Mouse (Mus musculus) embryonic facial prominence, embryonic 14.5 days (tissue): ENCODE data around the gene Arhgap17. TPM values are rescaled to one million over a fixed set of nuclear protein-coding genes. Genes with fewer than 3 reads are reported as not detected.

Experiments used
- ATAC-seq: fragments of 200-750 bp; cut with Nextera tagmentation; 2 replicates; pipeline ENCODE4 v1.8.0; 2017; ENCODE audit warnings: low read depth, moderate number of reproducible peaks, moderate TSS enrichment
- DNase-seq: peaks from one replicate; pipeline ENCODE4 v3.0.0-alpha.2; 2015; ENCODE audit warnings: low spot score
- H3K27ac ChIP-seq: fragments of 300-500 bp; sonication (generic); replicated peaks from 2 replicates; pipeline ENCODE4 v1.5.1; 2014; ENCODE audit warnings: low read depth, mild to moderate bottlenecking, low read length, moderate library complexity
- H3K27me3 ChIP-seq: fragments of 300-500 bp; sonication (generic); replicated peaks from 2 replicates; pipeline ENCODE4 v1.6.1; 2014; ENCODE audit warnings: low read length; ENCODE audit not compliant: control insufficient read depth, insufficient read depth
- H3K36me3 ChIP-seq: fragments of 300-500 bp; sonication (generic); 2 replicates; pipeline ENCODE4 v1.6.1; 2014; ENCODE audit warnings: low read length, mixed read lengths; ENCODE audit not compliant: control insufficient read depth, insufficient read depth
- H3K4me1 ChIP-seq: fragments of 300-500 bp; sonication (generic); 2 replicates; pipeline ENCODE4 v1.6.1; 2014; ENCODE audit warnings: antibody characterized with exemption, low read length; ENCODE audit not compliant: control insufficient read depth, insufficient read depth
- H3K4me2 ChIP-seq: fragments of 300-500 bp; sonication (generic); 2 replicates; pipeline ENCODE4 v1.6.1; 2014; ENCODE audit warnings: low read depth, mild to moderate bottlenecking, low read length, moderate library complexity, mixed read lengths
- H3K4me3 ChIP-seq: fragments of 300-500 bp; sonication (generic); 2 replicates; pipeline ENCODE4 v1.5.1; 2014; ENCODE audit warnings: low read depth, mild to moderate bottlenecking, low read length
- H3K9ac ChIP-seq: fragments of 300-500 bp; sonication (generic); 2 replicates; pipeline ENCODE4 v1.6.1; 2014; ENCODE audit warnings: low read depth, mild to moderate bottlenecking, low read length, moderate library complexity, mixed read lengths
- H3K9me3 ChIP-seq: fragments of 300-500 bp; sonication (generic); 2 replicates; pipeline ENCODE4 v1.6.1; 2016; ENCODE audit warnings: low read length; ENCODE audit not compliant: control insufficient read depth
- WGBS: fragments of 180-500 bp; shearing (Covaris S2); extraction: QIAGEN DNeasy Blood & Tissue Kit; methylation state at CpG from one replicate; pipeline ENCODE4 v1.1.7; 2014; 5-methylcytosine and 5-hydroxymethylcytosine counted together
- polyA plus RNA-seq: library from polyadenylated mRNA; unstranded; fragments of >200 nt; fragmentation: Nextera tagmentation; extraction: Ambion mirVana; gene quantifications from 2 replicates; pipeline ENCODE4 v1.2.1, GENCODE M21; 2014

Arhgap17 gene
- polyA plus RNA-seq, 1 experiment from 2014 or later, result 24.4 TPM

- Histone ChIP-seq H3K27ac (no peak overlapping the region), H3K4me3 (no peak overlapping the region), H3K36me3 (no peaks in the 10 kb centered on the region), H3K9ac (no peak overlapping the region), H3K4me2 (no peak overlapping the region), H3K4me1 (no peaks in the 10 kb centered on the region), H3K27me3 (no peaks in the 10 kb centered on the region), H3K9me3 (no peaks in the 10 kb centered on the region)
- no peak for DNase-seq
- no peak for ATAC-seq
- 64% methylated on average over 6 of the region's 6 CpGs for WGBS
These were observed 129.7 kb downstream of the Arhgap17 start for GRCm38 (mm10) chr7:123240064-123240463.

- 75% methylated on average over 4 of the region's 4 CpGs for WGBS
These were observed 131.1 kb downstream of the Arhgap17 start for GRCm38 (mm10) chr7:123238621-123239020.

GRCm38 (mm10) chr7:123235449-123235848 is 134.3 kb downstream of the Arhgap17 start:
- ATAC-seq, result no peak

More at GRCm38 (mm10) chr7:123238621-123239020, 131.1 kb downstream of the Arhgap17 start:
- Histone ChIP-seq H3K9me3 (no peaks in the 10 kb centered on the region), H3K4me2 (no peak overlapping the region), H3K27ac (no peak overlapping the region), H3K9ac (no peak overlapping the region), H3K4me3 (no peak overlapping the region), H3K4me1 (no peaks in the 10 kb centered on the region), H3K27me3 (no peaks in the 10 kb centered on the region), H3K36me3 (no peaks in the 10 kb centered on the region)
- no peak for DNase-seq
- no peak for ATAC-seq

More at GRCm38 (mm10) chr7:123235449-123235848, 134.3 kb downstream of the Arhgap17 start:
- Histone ChIP-seq H3K4me1 (no peaks in the 10 kb centered on the region), H3K36me3 (no peaks in the 10 kb centered on the region), H3K4me2 (no peak overlapping the region), H3K9ac (no peak overlapping the region), H3K27me3 (no peaks in the 10 kb centered on the region), H3K27ac (no peak overlapping the region), H3K4me3 (no peak overlapping the region), H3K9me3 (no peaks in the 10 kb centered on the region)
- 23% methylated on average over 4 of the region's 4 CpGs for WGBS
- peak; percentile 43 for DNase-seq

Other genes starting within 250 kb of the Arhgap17 start
- 35.6 and 38.2 TPM in 2 replicates for gene Tnrc6a, start 246.0 kb downstream of the Arhgap17 start, polyA plus RNA-seq
- gene Slc5a11, start 155.1 kb downstream of the Arhgap17 start, polyA plus RNA-seq, result 0.26 and 0.55 TPM in 2 replicates
- gene Lcmt1, start 131 bp downstream of the Arhgap17 start, polyA plus RNA-seq, result 40.1 and 45.6 TPM in 2 replicates
- gene Aqp8, start 92.4 kb upstream of the Arhgap17 start, polyA plus RNA-seq, result not detected in 2 replicates
- gene Zkscan2, start 130.5 kb upstream of the Arhgap17 start, polyA plus RNA-seq, result 3.1 and 3.7 TPM in 2 replicates